Mouse (Mus musculus): ENCODE results near the gene Hs6st3.

- TF ChIP-seq POLR2A (IDR thresholded peaks at IDR 0.05; ENCODE audit: borderline replicate concordance, insufficient read depth, low read length) (no peak), CTCF (IDR thresholded peaks at IDR 0.05; ENCODE audit: borderline replicate concordance, insufficient read depth, low read depth, low read length) (no peak)
These were observed 675.8 kb downstream of the Hs6st3 start for GRCm38 (mm10) chr14:119813898-119814297.
